Mouse (Mus musculus) cerebellum, adult 9-10 months (tissue): ENCODE data around the gene Spata13.
A peak's percentile ranks its signal among the peaks of the same experiment; 100 is the strongest.

Source experiments
- DNase-seq: peaks from one replicate; pipeline ENCODE4 v3.0.0; 2022

The Spata13 gene

GRCm38 (mm10) chr14:60641120-60641519 is 7.3 kb downstream of the Spata13 start:
- no peak for DNase-seq

GRCm38 (mm10) chr14:60642131-60642530 is 8.3 kb downstream of the Spata13 start:
- no peak for DNase-seq

DNA sequence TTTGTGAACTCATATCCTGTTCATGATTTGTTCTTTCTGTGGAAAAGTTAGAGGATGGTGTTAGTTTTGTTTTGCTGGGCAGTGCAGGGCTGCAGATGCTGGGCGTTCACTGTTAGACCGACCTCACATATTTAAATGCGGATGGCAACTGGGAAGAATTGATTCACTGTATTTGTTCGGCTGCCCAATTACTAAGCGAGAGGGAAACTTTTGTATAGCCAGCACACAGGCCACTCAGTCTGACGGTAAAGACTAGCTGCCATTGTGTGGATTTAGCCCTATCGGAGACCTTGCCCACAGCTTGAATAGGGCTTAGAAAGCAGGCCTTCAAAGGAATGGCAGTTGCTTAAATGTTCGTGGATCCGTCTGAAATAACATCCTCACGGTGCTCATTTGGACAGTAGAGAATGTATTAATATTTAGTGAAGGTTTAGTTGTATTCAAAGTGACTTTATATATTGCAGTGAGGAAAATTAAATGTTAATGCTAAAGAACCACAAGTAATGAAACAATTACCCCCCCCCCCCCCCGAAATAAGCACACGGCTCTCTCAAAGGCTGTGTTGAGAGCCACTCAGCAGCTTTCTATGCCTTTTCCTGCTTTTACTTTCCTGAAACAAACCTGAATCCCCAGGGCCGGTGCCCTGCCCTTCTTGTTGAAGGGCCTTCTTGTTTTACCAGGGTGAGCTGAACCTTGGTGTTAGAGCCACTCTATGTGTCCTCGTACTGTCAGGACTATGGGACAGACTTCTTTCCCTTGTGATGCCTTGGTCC is 9.5 kb downstream of the Spata13 start:
- no peak for DNase-seq

DNA sequence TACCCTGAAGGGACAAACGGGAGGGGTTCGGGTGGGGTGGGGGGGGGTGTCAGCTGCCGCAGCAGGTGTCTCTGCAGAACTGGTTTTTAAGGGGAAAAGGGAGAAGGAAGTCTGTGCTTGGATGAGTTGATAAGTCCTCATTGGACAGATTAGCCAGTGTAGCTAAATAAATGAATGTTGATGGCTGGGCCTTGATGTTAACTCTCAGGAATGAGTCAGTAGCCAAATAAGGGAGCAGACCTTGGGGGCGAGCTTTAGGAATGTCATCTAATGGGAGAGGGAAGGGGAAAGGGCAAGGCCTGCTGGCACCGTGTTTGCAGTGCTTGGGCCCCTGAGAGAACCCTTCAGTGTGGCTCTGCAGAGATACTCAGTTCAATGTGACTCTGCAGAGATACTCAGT is 12.6 kb downstream of the Spata13 start:
- no peak for DNase-seq

DNA sequence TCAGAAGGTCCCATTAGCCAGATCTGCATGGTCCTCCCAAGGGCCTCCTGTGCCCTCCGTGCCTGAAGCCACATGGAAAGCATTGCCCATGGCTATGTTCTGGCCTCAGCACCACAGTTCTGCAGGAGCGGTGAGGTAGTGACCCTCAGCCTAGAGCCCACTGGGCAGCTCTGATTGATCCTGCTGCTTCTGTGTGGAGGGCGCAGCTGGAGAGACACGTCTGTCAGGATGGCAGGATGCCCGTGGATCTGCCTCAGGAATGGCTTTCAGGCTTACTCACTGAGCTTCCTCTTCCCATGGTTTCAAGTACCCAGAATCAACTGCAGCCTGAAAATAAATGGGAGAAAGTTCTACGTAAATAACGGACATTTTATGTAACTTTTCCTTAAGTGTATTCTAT is 14.1 kb downstream of the Spata13 start:
- no peak for DNase-seq

- no peak for DNase-seq
Observed at GRCm38 (mm10) chr14:60648956-60649355, 15.2 kb downstream of the Spata13 start.

DNA sequence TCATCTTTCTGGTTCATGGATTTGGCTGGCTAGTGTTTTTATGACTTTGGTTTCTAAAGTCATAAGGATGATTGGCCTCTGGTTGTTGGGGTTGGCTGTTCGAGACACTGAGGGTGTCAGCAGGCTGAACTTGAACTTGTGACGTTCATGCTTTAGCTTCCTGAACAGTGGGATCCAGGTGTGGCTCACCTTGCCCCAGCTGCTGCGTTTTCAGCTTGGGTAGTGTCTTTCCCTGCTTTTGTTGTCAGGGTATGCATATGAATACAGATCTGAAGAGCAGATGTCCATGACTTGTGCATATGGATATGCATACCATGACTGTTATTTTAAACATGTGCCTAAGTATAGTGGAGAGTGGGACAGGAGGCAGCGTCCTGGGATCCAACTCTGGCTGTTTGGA is 19.4 kb downstream of the Spata13 start:
- DNase-seq: no peak

GRCm38 (mm10) chr14:60653977-60654376 is 20.2 kb downstream of the Spata13 start:
- DNase-seq: no peak

GRCm38 (mm10) chr14:60654708-60655107 is 20.9 kb downstream of the Spata13 start:
- no peak for DNase-seq

GRCm38 (mm10) chr14:60655941-60656700 is 22.3 kb downstream of the Spata13 start:
- peak; percentile 29 for DNase-seq

- no peak for DNase-seq
Observed at GRCm38 (mm10) chr14:60656701-60657085, 22.9 kb downstream of the Spata13 start.

- no peak for DNase-seq
Observed at GRCm38 (mm10) chr14:60657891-60658290, 24.1 kb downstream of the Spata13 start.

- no peak for DNase-seq
Observed at GRCm38 (mm10) chr14:60659498-60659897, 25.7 kb downstream of the Spata13 start.

DNA sequence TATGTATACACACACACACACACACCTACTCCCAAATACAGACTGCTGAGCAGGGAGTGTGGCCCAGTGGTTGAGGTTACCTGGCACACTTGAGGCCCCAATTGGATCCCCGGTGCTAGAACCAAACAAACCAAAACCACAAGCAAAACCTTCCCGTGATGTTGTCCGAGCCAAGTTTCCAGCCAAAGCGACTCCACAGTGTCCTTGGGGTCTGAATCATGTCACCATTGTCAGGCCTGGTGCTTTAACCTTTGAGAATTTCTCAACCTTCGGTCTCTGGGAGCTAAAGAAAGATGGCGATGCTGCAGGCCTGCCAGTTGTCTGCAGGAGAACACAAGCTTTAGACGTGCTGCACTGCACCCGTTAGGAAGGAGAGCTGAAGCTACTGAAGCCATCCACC is 26.8 kb downstream of the Spata13 start:
- DNase-seq: no peak

GRCm38 (mm10) chr14:60661281-60661680 is 27.5 kb downstream of the Spata13 start:
- no peak for DNase-seq

- DNase-seq: no peak
Observed at GRCm38 (mm10) chr14:60663309-60663940, 29.6 kb downstream of the Spata13 start.

GRCm38 (mm10) chr14:60664641-60665040 is 30.8 kb downstream of the Spata13 start:
- DNase-seq: no peak

- no peak for DNase-seq
Observed at GRCm38 (mm10) chr14:60665263-60665662, 31.5 kb downstream of the Spata13 start.

DNA sequence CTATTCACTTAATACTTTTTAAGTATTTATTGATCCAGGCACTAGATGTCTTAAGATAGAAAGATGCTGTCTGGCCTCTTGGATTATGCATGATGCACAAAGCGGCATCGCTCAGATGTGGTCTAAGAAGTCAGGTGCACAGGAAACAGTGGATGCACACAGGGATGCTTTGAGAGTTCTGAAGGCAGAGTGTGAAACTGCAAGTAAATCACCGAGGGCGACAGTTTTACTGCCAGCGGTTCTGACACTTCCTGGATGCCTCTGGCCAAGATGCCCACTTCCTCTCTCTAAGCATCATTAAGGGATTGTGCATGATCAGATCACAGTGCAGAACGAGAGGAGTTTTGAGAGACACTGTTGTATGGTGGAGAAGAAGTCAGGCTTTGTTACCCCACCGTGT is 32.5 kb downstream of the Spata13 start:
- DNase-seq: no peak

GRCm38 (mm10) chr14:60670191-60670590 is 36.4 kb downstream of the Spata13 start:
- no peak for DNase-seq

- no peak for DNase-seq
Observed at GRCm38 (mm10) chr14:60671504-60671903, 37.7 kb downstream of the Spata13 start.

GRCm38 (mm10) chr14:60675697-60676096 is 41.9 kb downstream of the Spata13 start:
- no peak for DNase-seq

DNA sequence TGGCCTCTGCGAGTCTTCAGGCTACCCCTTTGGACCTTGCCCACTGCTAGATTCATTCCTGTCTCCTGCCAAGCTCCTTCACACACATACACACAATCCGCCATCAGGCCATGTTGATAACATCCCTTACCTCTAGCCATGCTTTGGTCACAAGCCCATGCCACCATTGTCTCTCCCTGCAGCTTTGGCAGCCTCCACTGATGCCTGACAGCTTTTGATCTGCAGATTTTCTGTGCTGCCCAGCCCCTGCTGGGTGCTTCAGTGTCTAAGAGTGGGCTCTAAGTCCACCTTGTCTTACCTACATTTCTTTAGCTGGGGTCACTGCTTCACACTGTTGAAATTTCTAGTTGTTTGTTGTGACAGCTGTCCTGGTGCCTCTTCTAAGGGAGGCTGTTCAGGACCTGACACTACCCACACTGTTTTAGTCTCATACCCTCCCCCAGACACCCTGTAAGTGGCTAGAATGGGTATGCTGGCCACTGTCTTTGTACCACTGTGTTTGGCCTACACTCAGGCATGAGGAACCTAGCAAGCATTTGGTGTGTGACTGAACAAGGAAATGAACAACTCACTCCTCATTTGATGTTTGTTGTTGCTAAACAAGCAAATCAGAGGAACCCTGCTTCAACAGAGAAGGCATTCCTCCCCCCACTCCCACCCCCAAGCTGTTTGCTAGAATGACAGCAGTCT is 43.0 kb downstream of the Spata13 start:
- no peak for DNase-seq
